Mouse (Mus musculus) T-helper 2 cell (primary cell): Measurements from ENCODE around the gene Zfp423.

Experiments
- in situ Hi-C: fragments of 300-600 bp; cut with MboI, MseI; formaldehyde crosslinking; loops from one replicate; pipeline ENCODE4 v1.15.1; 2025; ENCODE audit warnings: high pct_unique_total_duplicates

Zfp423 gene

DNA sequence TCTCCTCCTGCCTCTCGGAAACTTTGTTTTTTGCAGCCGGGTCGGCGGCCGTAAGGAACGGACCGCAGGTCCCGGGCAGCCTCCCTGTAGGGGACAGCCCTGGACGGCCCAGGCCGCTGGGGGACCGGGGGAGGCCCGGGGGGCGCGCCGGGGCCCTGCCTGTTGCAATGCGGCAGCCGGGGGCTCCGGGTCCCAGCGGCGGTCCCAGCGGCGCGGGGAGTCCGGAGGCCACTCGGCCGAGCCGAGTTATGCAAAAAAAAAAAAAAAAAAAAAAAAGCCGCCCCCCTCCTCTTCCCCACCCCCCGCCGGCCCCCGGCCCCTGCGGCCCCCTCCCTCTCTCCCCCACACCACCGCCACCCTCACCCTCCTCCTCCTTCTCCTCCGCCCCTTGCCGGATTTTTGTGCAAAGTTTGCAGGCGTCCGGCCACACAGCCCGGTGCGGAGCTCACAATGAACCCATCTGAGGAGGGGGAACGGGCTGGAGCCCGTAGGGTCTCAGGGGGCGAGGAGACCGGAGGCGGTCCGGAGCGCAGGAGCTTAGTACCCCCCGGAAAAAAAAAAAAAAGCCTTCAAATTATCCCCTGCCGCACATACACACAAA lies at the start of gene Zfp423:
Gene Zfp423, minus strand, starts transcription at position 276 of the 601 bp plus-strand sequence.
- in situ Hi-C loops = no loop called here

DNA sequence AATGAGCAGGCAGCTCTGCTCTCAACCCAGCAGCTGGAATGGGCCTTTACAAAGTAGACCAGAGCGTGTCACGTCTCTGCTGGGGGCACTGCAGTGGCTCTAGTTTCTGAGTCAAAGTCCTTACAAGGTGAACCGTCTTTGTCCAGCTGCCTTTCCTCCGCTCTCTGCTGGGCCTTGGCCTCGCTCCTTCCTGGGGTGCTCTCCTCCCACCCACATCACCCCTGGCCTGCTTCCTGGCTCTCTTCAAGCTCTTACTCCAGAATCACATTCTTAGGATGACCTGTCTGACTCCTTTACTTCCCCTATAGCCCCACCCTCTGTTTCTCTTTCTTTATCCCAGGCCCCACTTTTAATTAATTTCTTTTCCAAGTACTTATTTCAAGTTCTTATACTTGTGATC lies 47.4 kb upstream of the Zfp423 start:
- in situ Hi-C loops = no loop called here

DNA sequence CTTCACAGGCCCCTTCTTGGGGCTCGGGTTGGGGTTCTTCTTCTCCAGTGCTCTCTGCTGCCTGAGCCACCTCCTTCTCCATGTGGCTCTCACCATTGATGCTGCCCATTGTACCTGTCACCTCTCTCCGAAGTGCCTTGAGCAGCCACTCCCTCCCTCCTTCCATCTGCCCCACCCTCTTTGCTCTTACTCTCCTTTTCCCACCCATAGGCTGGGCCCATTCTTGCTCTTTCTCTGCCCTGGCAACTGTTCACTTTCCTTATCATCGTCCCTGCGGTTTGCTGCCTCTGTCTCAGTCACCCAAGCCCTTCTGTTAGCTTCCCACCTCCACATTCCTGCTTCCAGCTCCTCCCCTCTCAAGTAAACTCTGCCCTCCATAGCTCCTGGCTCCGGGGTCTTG lies 25.4 kb upstream of the Zfp423 start:
- in situ Hi-C loops = no loop called here

- in situ Hi-C loops = no loop called here
These were observed 24.6 kb upstream of the Zfp423 start for GRCm38 (mm10) chr8:87984032-87984431.

DNA sequence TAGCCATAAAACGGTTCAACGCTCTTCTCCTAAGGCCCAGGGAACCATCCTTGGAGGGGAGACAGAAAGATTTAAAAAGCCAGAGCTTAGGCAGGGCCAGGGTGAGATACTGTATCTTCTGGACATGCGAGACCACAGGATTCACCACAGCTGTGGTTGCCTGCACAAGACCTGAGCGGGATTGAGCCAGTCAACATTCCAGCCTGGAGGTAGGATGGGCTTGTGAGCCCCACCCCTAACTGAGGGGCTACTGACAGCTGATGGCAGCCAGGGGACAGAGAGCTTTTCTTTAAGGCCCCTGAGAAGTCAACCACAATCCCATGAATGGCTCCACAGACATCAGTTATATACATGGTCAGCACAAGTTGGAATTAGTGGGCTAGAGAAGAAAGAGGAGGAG lies 23.5 kb upstream of the Zfp423 start:
- in situ Hi-C loops = no loop called here

DNA sequence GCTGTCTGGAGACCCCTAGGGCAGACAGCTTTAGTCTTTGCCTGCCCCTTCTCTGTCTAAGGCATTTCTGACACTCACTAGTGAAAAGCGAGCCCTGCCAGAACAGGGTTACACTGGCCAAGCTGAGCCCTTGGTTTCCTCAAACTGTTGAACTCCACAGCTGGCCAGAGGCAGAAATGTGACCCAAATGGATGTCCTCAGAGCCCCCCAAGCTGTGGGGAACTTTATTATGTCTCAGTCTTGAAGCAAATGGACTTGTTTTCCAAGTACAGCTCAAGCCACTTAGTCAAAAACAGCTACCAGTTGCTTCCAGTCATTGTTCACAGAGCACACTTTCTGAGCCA lies 16.0 kb upstream of the Zfp423 start:
- in situ Hi-C loops = loop anchor here (5.0 kb wide), 1 partner anchor 38 kb away; no protein-coding TSS in a partner anchor

DNA sequence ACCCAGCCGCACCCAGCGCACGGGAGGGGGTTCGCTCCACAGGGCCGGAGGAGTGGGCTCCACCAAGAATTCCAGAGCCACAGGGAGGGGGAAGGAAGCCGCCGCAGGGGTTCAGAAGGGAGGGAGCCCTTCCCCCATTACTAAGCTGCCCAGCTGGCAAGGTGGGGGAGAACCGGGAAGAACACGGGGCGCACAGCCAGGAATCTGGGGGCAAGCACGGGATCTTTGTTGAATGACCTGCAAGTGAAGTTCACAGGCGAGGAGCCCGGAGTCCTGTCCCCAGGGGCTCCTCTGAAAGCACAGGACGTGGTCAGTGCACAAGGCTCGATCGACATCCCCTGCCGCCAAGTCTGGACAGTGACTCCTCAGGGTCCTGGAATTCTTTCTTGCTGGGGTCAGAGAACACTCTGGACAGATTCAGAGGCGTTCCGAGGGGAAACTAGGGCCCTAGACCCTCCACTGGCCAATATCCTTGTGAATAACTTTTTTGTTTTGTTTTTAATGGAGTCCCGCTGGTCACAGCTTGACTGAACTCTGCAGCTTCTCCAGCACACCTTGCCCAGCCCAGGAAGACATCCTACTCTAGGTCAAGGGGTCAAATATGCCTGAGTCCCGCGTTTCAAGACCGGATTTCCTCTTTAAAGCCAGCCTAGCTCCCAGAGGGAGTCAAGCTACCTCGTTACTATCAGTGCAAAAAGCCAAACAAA lies 15.5 kb upstream of the Zfp423 start:
- in situ Hi-C loops = loop anchor here (5.0 kb wide), 1 partner anchor 38 kb away; no protein-coding TSS in a partner anchor

- in situ Hi-C loops = no loop called here
These were observed 14.8 kb upstream of the Zfp423 start for GRCm38 (mm10) chr8:87974122-87974758.

GRCm38 (mm10) chr8:87967866-87968620 lies 8.6 kb upstream of the Zfp423 start:
- in situ Hi-C loops = no loop called here

GRCm38 (mm10) chr8:87967057-87967820 lies 7.8 kb upstream of the Zfp423 start:
- in situ Hi-C loops = no loop called here

DNA sequence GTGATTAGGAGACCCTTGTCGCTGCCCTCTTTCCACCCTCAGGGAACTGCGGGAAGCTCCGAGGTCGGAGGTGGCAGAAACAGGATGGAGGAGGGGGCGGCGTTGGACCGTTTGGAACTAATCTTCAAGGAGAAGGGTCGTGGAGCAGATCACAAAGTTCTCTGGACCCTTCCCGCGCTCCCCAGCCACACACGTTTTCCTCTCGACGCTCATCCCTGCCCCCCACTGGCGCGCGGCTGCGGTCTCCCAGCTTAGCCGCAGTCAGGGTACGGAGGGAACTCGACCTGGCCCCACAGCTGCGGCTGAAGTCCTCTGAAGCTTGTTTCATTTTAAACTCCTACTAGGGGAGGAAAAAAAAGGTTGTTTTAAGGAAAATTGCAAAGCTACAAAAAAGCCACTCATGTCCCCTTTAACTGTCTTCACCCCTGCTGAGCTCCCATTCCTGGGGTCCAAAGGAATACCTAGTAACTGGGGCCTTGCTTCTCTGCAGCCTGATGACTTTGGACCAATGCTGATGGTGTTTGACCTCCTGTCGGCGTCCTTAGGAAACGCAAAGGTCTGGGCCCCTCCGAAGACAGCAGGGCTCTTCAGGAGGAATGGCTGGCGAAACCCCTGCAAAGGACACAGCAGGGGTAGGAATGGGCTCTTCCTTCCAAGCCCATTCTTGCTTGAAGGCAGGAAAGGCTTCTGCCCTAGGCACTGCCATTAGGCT lies 3.3 kb upstream of the Zfp423 start:
- in situ Hi-C loops = no loop called here

DNA sequence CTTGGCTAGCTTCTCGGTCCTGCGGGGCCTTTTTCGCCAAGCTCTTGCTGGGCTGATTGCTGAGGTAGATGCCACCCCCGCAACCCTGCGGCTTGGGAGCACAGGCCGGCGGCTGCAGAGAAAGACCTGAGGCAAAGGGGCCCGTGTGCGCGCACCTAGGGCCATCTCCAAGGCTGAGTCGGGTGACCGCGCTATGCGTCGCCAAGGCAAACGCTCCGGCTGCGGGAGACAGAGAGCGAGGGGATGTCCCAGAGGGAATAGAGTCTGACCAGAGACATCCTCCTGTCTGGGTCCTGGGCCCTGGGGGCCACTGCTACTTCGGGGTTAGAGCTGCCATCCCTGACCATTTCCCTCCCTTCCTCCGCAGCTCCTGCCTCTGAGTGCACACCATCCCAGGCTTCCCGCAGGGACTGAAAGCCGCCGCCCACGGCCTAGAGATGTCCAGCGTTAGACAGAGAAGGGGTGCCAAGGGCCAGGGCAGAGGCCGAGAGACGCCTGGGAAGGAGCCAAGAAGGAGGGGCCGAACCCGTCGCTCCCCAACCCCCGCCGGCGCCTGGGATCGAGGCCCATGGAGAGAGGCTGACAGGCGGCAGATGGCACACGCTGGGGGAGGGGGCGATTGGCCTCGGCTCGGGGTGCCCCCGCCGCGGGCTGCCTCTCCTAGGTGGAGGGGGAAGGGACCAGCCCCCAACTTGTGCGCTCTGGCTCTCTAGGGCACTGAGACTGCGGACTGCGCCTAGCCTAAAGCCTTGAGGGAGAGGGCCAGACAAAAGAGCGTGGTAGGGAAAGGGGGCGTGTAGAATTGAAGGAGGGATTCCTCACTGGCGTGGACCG lies 2.5 kb upstream of the Zfp423 start:
- in situ Hi-C loops = no loop called here

DNA sequence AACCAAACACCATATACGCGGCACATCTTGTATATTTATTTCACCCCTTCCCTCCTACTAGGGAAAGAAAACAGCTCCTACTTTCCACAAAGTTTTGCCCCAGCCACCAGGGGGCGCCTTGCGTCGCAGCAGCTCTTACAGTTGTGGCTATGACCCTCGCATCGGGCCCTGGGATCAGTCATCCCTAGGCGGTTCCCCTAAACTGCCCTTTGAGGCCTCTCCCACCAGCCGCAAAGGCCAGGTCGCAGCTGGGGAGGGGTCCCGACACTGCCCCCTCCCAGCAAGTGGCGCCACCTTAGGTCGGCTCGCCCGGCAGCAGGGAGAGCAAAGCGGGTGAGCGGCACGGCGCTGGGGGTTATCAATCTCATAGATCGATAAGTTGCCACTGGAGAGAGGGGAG lies 1.7 kb upstream of the Zfp423 start:
- in situ Hi-C loops = no loop called here

DNA sequence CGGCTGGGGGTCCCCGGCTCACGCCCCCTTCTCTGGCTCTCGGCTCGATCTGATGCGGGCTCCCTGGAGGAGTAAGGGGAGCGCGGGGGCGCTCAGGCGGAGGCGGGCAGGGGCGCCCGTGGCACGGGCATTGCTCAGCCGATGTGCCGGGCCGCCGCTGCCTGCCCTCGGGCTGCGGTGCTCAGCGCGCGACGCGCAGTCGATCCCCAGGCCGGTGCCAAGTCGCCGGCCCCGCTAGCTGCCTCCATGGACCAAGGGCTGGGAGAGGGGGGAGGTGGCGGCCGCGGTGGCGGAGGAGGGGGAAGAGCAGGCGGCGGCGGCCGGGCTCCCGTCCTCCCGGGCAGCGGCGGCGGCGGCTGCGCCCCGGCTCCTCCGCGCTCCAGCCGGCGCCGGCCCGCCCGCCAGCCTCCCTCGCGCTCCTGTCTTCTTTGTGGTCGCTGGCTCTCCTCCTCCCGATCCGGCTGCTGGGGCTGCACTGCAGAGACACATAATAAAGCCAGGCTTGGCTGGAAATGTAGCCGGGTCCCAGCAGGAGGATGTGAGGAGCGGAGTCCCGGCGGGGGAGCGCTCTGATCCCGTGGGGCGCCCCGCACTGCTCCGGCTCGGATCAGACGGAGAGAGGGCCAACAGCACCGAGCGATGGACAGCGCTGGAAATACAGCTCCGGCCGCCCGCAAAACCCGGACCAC lies 810 bp upstream of the Zfp423 start:
- in situ Hi-C loops = no loop called here

DNA sequence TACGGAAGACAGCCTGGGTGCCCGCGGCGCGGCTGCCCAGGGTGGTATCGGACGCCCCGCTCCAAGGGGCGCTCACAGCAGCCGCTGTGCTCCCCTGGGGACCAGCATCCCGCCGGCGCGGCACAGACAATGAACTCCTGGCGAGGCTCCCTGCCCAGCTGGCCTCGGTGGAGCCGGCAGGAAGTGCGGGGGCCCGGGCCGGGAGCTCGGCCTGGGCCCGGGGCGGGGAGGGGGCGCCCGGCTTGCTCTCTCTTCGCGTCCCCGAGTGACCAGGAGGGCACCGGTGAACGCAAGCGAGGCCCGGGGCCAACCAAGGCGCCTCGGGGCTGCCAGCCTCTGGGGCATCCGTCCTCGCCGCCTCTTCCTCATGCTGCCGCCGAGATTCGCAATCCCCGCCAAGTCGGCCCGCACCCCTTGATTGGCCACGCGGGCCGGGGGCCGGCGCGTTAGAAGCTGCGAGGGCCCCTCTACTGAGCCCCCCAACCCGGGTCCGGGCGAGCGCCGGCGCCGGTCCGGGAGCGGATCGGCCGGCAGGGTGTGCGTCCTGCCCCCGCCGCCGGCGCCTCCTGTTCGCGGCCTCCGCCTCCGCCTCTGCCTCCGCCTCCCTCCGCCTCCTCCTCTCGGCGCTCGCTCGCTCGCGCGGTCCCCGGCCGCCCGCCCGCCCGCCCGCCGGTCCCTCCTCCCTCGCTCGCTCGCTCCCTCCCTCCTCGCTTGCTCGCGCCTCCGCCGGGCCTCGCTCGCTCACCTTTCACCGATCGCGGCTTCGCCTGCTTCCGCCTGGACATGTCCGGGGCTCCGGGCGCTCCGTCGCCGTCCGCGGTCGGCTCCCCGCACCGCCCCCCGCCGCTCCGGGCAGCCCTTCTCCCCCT lies 710 bp downstream of the Zfp423 start:
- in situ Hi-C loops = no loop called here

- in situ Hi-C loops = no loop called here
These were observed 1.4 kb downstream of the Zfp423 start for GRCm38 (mm10) chr8:87957871-87958450.

GRCm38 (mm10) chr8:87956001-87956400 lies 3.4 kb downstream of the Zfp423 start:
- in situ Hi-C loops = no loop called here

GRCm38 (mm10) chr8:87953473-87953872 lies 5.9 kb downstream of the Zfp423 start:
- in situ Hi-C loops = no loop called here
